Mouse (Mus musculus) megakaryocyte, embryonic 14.5 days (primary cell): ENCODE results near the gene Gpx7.

Source experiments
- FLI1 ChIP-seq: IDR thresholded peaks from 2 replicates; pipeline ENCODE4 v1.6.1; 2012; ENCODE audit warnings: low read length, inconsistent platforms, mixed read lengths
- GATA1 ChIP-seq: IDR thresholded peaks from 3 replicates; pipeline ENCODE4 v1.6.1; 2012; ENCODE audit warnings: mixed read lengths, low read length, inconsistent platforms, borderline replicate concordance

DNA sequence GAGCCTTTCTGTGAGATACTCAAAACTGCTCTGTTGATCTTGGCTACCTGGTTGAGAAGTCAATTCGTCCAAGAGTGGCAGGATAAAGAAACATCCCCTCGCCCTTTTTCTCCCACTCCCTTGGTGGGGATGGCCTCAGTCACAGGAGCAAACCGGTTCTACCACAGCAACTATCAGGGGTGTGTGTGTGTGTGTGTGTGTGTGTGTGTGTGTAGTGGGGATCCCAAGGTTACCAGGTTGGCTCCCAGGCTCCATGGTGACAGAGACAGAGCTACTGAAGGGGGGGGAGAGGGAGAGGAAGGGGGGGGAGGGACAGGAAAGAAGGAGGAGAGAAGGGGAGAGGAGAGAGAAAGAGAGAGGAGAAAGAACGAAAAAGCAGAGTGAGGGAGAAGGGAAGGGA is 19.7 kb downstream of the Gpx7 start:
- TF ChIP-seq GATA1 (no peak), FLI1 (no peak)
